Mouse (Mus musculus) adrenal gland, postnatal 25 days (tissue): ENCODE data around the gene Stambp. TPM values are rescaled to one million over a fixed set of nuclear protein-coding genes. Genes with fewer than 3 reads are reported as not detected.
"Not testable (repeated sequence)": the region's sequence is repeated elsewhere in the genome, so short reads cannot be mapped to it uniquely, and the experiment has no call there.

Experiments
- DNase-seq: peaks from one replicate; pipeline ENCODE4 v3.0.0; 2021; ENCODE audit warnings: mixed read lengths
- long read RNA-seq: library from polyadenylated mRNA; stranded (forward); transcript quantifications from one replicate; pipeline ENCODE4 v2.0.0, GENCODE M21; 2021
- total RNA-seq: library from RNA; stranded (reverse); gene quantifications from 2 replicates; pipeline ENCODE4 v1.2.3, GENCODE M21; 2021

Stambp gene
- total RNA-seq: 28.9 and 31.1 TPM in 2 replicates
- long read RNA-seq, transcript Stambp-201 (10 exons, 2,364 nt): major isoform, 12 of 16 reads
- long read RNA-seq, partial matches to known transcripts: 3 of 16 reads
- long read RNA-seq, other reads (novel, unspliced or antisense): 1 of 16 reads

GRCm38 (mm10) chr6:83572671-83573070, at the start of gene Stambp:
Stambp (minus strand) TSS chr6:83572729.
- DNase-seq: no peak

DNA sequence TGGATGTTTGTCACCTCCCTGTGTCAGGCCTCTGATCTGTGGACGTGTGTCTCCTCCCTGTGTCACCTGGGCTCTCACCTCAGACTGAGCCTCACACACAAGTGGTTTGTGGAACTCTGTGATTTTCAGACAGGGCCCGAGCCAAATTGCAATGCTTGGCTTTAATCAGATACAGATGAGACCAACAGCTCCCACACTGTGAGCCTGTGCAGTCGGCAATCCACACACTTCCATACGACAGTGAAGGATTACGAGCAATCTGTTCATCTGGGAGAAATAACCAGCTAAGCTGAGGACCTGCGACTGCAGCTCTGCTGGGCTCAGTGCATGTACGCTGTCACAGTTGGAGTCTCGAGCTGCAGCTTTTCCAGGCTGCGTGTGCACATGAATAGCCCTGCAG, 47.4 kb upstream of the Stambp start:
- no peak for DNase-seq

DNA sequence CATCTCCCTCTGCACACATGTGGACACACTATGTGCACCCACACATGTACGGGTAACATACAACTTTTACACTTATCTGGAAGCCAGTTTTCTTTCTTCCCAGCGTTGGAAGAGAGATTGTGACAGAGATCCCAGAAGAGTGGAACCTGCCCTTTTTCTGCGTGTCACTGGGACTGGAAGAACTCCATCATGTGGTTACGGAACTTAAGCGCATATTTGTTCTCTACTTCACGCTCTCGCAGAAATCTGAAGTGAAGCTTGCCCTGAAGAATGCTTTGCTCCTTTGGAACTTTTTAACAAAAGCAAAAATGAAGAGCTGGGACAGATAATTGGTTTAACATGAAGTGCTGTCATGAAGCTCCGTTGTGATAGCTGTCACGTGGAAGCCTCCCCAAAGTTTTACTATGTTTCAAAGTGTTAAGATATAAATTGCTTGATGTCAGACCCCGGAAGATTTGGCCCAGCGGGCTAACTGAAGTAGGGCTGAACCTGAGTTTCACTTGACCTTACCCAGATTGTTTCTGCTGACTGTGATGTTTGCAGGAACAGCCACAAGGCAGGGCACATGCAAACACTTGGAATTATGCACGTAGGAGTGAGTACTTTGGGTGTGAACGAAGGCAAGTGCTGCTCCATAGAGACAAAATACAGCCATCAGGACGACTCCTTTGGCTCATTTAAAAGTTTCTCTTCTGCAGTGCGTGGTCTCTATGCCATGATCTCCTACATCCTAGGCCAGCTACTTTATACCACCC, 45.2 kb upstream of the Stambp start:
- no peak for DNase-seq

DNA sequence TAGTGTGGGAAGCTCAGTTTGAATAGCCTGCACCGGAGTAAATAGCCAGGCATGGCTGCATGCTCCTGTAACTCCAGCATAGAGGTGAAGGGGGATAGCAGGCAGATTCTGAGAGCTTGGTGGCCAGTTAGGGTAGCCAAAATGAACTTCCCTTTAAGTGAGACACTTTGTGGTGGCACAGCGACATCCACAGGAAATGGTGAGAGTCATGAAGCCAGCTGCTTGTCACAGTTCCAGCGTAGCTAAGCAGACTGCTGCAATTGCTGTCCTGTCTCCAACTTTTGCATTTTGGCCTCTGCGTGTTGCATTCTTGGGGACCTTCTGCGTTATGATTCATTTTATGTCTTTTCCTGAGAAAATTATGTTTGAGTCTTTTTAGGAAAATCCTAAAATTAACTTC, 44.0 kb upstream of the Stambp start:
- peak; percentile 60 for DNase-seq

- DNase-seq: no peak
Measured at GRCm38 (mm10) chr6:83614469-83614868, 41.9 kb upstream of the Stambp start.

- no peak for DNase-seq
Measured at GRCm38 (mm10) chr6:83612976-83613375, 40.4 kb upstream of the Stambp start.

GRCm38 (mm10) chr6:83599636-83600174, 27.2 kb upstream of the Stambp start:
- DNase-seq: no peak

GRCm38 (mm10) chr6:83599060-83599550, 26.6 kb upstream of the Stambp start:
- no peak for DNase-seq

DNA sequence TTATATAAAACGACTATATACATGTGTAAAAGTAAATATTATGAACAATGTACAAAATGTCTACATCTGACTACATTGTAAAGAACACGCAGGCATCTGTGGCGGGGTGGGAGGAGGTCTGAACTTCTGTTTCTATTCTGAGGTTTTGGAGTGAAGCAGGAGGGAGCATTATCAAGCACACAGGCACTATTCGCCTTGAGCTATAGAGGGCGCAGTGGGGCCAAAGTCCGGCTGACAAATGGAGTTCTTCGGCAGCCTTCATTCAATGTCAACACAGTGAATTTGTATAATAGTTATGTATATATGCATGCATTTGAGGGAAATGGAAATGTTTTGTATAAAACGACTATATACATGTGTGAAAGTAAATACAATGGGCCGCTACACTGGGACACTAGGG, 26.1 kb upstream of the Stambp start:
- DNase-seq: peak; percentile 38

DNA sequence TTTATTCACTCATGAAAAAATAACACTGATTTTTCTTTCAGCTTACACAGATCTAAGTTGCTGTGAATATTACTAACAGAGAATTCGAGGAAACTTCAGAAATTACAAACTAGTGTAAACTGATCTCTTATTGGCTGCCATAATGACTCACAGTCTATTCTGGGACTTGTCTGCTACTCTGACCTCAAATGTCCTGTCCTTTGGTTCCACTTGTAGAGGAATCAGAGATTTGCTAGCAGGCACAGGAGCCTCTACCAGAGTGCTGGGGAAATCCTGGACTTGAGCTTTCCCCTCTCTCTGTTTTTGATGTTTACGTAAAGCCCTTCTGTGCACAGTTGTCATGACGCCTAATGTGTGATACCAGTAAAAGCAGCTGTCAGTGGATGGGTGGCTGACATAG, 25.5 kb upstream of the Stambp start:
- no peak for DNase-seq

DNA sequence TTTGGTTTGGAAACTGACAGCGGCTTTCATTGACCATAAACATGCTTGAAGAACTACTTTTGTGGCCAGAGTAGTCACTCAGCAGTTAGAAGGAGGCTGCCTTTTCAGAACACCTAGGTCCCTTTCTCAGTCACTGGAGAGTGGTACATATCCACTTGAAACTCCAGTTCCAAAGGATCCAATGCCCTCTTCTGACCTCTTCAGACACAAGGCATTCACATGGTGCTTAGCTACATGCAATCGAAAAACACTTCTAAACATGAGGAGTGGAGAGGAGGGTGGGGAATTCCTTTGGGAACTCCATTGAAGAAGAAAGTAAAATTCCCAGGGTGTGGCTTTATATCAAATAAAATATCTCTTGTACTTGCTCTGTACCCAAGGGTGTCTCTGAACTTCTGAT, 22.5 kb upstream of the Stambp start:
- no peak for DNase-seq

DNA sequence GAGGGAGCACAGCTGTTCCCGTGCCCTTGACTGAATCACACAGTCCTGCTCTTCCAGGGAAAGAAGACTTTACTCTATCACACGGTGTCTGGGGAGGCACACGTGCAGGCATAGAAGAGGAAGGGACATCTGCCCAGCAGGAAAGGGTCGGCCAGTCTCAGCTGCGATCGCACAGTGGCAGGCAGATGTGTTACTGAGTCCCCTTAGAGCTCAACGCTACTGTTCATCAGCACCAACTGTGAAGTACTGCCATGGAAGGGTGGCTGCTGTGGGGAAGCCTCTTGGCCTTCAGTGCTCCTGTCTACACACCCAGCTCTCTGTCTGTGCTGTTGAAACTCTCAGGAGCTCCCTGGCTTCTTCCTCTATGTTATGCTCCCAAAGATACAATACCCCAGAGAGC, 21.4 kb upstream of the Stambp start:
- DNase-seq: no peak

- DNase-seq: no peak
Measured at GRCm38 (mm10) chr6:83592051-83592450, 19.5 kb upstream of the Stambp start.

GRCm38 (mm10) chr6:83590301-83590700, 17.8 kb upstream of the Stambp start:
- DNase-seq: no peak

GRCm38 (mm10) chr6:83587191-83587590, 14.7 kb upstream of the Stambp start:
- DNase-seq: not testable (repeated sequence)

DNA sequence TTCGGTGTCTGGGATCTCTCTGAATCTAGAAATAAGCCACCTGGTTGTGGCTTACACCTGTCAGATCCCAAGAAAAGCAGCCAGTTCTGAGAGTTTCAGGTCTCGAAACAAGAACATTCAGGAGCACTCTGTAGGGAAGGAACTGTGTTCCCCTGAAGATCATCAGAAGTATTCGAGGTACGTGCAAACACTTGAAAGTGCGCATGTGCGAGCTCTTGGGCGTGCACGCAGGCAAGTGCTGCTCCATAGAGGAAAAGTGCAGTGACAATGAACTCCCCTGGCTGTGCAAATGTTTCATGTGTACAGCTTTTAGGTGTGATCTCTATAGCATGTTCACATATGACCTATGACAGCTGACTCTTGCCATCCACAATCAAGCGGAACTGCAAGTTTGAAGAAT, 12.8 kb upstream of the Stambp start:
- DNase-seq: not testable (repeated sequence)

- no peak for DNase-seq
Measured at GRCm38 (mm10) chr6:83583591-83583990, 11.1 kb upstream of the Stambp start.

DNA sequence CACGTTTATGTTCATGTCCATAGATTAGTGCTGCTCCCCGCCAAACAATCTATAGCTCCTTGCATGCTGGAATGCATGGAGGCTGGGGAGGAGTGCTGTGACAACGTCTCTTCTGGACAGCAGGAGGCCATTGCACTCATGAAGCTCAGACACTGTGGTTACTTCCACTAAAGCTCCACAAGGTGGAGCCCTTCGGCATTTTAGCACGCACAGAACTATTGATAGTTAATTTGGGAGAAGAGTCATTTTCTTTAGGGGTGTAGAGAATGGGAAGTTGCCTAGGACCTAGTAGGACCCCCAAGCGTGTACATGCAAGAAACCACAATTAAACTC, 10.4 kb upstream of the Stambp start:
- peak; percentile 20 for DNase-seq

- no peak for DNase-seq
Measured at GRCm38 (mm10) chr6:83582135-83582937, 9.8 kb upstream of the Stambp start.

GRCm38 (mm10) chr6:83577534-83577933, 5.0 kb upstream of the Stambp start:
- DNase-seq: no peak

- no peak for DNase-seq
Measured at GRCm38 (mm10) chr6:83575609-83576008, 3.1 kb upstream of the Stambp start.

DNA sequence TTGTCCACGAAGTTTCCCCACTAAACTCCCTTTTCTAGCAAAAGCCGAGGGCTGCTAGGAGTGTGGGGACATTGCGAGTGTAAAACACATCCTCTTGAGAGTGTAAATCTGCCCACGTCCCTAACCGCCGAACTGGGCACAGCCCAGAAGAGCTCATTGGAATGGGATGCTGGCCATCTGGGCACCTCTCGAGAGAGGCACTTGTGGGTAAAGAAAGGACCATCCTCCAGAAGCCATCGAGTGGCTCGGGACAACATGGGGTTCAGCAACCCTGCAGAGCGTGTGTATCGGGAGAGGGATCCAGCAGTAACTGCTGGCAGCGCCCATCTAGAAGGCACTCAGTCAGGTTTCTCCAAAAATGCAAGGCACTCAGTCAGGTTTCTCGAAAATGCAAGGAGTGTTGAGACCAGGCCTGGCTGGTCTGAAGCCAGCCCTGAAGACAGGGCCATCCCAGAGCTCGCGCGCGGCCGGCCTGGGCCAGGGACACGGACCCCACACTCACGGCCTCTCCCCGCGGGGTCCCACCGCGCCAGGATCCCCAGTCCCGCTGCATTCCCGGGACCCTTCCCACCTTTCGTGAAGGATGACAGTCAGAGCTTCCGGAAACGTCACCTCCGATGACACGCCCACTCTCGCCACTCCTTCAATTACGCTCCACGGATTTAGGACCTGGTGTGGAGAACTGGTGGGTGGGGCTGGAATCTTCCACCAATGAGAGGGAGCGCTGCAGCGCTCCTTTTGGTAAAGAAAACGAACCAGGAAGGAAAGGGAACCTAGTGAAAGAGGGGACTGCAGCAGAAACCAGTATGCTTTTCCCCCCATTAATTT, 475 bp downstream of the Stambp start:
- DNase-seq: peak; percentile 86
